Mouse (Mus musculus): ENCODE measurements around the gene Mcm10. TPM values are rescaled to one million over a fixed set of nuclear protein-coding genes. Genes with fewer than 3 reads are reported as not detected.
A peak's percentile ranks its signal among the peaks of the same experiment; 100 is the strongest.

Mcm10 gene
- polyA plus RNA-seq, 1 experiment from 2014 or later: 37.8 TPM

GRCm38 (mm10) chr2:5028047-5028446 is 15.5 kb upstream of the Mcm10 start:
- no peaks in the 10 kb centered on the region for H3K9me3 ChIP-seq
- no peak overlapping the region for H3K27ac ChIP-seq
- H3K4me3 ChIP-seq: no peak overlapping the region
- H3K27me3 ChIP-seq: no peaks in the 10 kb centered on the region
- H3K9ac ChIP-seq: no peak overlapping the region
- no peak for ATAC-seq (ENCODE audit: borderline replicate concordance, extremely low read depth, low FRiP score, low TSS enrichment)
- no peak overlapping the region for H3K4me2 ChIP-seq
- 79% methylated on average over 7 of the region's 7 CpGs for WGBS
- H3K36me3 ChIP-seq: no peaks in the 10 kb centered on the region
- H3K4me1 ChIP-seq: no peaks in the 10 kb centered on the region

- H3K4me3 ChIP-seq: no peak overlapping the region
- H3K27ac ChIP-seq: no peak overlapping the region
- ATAC-seq (ENCODE audit: borderline replicate concordance, extremely low read depth, low FRiP score, low TSS enrichment): no peak
- no peak overlapping the region for H3K9ac ChIP-seq
- no peaks in the 10 kb centered on the region for H3K4me1 ChIP-seq
- H3K36me3 ChIP-seq: no peaks in the 10 kb centered on the region
- no peaks in the 10 kb centered on the region for H3K9me3 ChIP-seq
- WGBS: 71% methylated on average over 6 of the region's 6 CpGs
- no peak overlapping the region for H3K4me2 ChIP-seq
- no peaks in the 10 kb centered on the region for H3K27me3 ChIP-seq
Observed at GRCm38 (mm10) chr2:5027057-5027456, 14.5 kb upstream of the Mcm10 start.

GRCm38 (mm10) chr2:5025162-5025733 is 12.7 kb upstream of the Mcm10 start:
- Histone ChIP-seq H3K9ac (no peak overlapping the region), H3K4me3 (no peak overlapping the region), H3K36me3 (no peaks in the 10 kb centered on the region), H3K9me3 (no peaks in the 10 kb centered on the region), H3K27me3 (no peaks in the 10 kb centered on the region), H3K4me1 (no peaks in the 10 kb centered on the region), H3K4me2 (no peak overlapping the region), H3K27ac (no peak overlapping the region)
- no peak for ATAC-seq (ENCODE audit: borderline replicate concordance, extremely low read depth, low FRiP score, low TSS enrichment)
- 57% methylated on average over 4 of the region's 4 CpGs for WGBS

- ATAC-seq (ENCODE audit: borderline replicate concordance, extremely low read depth, low FRiP score, low TSS enrichment): peak; percentile 57
- WGBS: 60% methylated on average over 14 of the region's 14 CpGs
Observed at GRCm38 (mm10) chr2:5023699-5024399, 11.3 kb upstream of the Mcm10 start.

GRCm38 (mm10) chr2:5023275-5023674 is 10.7 kb upstream of the Mcm10 start:
- Histone ChIP-seq H3K27me3 (no peaks in the 10 kb centered on the region), H3K9me3 (no peaks in the 10 kb centered on the region), H3K27ac (no peak overlapping the region), H3K9ac (no peak overlapping the region), H3K36me3 (no peaks in the 10 kb centered on the region), H3K4me2 (no peak overlapping the region), H3K4me1 (no peaks in the 10 kb centered on the region), H3K4me3 (no peak overlapping the region)
- 55% methylated on average over 2 of the region's 2 CpGs for WGBS
- ATAC-seq (ENCODE audit: borderline replicate concordance, extremely low read depth, low FRiP score, low TSS enrichment): no peak

More at GRCm38 (mm10) chr2:5023699-5024399, 11.3 kb upstream of the Mcm10 start:
- no peaks in the 10 kb centered on the region for H3K9me3 ChIP-seq
- H3K36me3 ChIP-seq: no peaks in the 10 kb centered on the region
- peak overlapping the region; percentile 29; the same call in 1 of the 2 replicates for H3K27ac ChIP-seq
- H3K4me1 ChIP-seq: no peaks in the 10 kb centered on the region
- H3K9ac ChIP-seq: no peak overlapping the region
- H3K4me3 ChIP-seq: no peak overlapping the region
- peak overlapping the region; percentile 20; the same call in 1 of the 2 replicates for H3K4me2 ChIP-seq
- no peaks in the 10 kb centered on the region for H3K27me3 ChIP-seq

GRCm38 (mm10) chr2:5019708-5020107 is 7.1 kb upstream of the Mcm10 start:
- Histone ChIP-seq H3K4me1 (no peaks in the 10 kb centered on the region), H3K36me3 (no peaks in the 10 kb centered on the region), H3K4me2 (no peak overlapping the region), H3K9me3 (no peaks in the 10 kb centered on the region), H3K27ac (no peak overlapping the region), H3K9ac (no peak overlapping the region), H3K4me3 (no peak overlapping the region), H3K27me3 (no peaks in the 10 kb centered on the region)
- no peak for ATAC-seq (ENCODE audit: borderline replicate concordance, extremely low read depth, low FRiP score, low TSS enrichment)
- WGBS: 46% methylated on average over 1 of the region's 1 CpGs

GRCm38 (mm10) chr2:5016922-5017321 is 4.3 kb upstream of the Mcm10 start:
- Histone ChIP-seq H3K4me1 (peaks cover 5% of the 10 kb centered on the region), H3K27ac (no peak overlapping the region), H3K9me3 (no peaks in the 10 kb centered on the region), H3K36me3 (no peaks in the 10 kb centered on the region), H3K4me3 (no peak overlapping the region), H3K9ac (no peak overlapping the region), H3K27me3 (no peaks in the 10 kb centered on the region), H3K4me2 (no peak overlapping the region)
- ATAC-seq (ENCODE audit: borderline replicate concordance, extremely low read depth, low FRiP score, low TSS enrichment): no peak
- 84% methylated on average over 7 of the region's 7 CpGs for WGBS

GRCm38 (mm10) chr2:5015527-5015926 is 2.9 kb upstream of the Mcm10 start:
- ATAC-seq (ENCODE audit: borderline replicate concordance, extremely low read depth, low FRiP score, low TSS enrichment): no peak
- no peaks in the 10 kb centered on the region for H3K9me3 ChIP-seq
- H3K4me1 ChIP-seq: peaks cover 12% of the 10 kb centered on the region
- H3K27me3 ChIP-seq: no peaks in the 10 kb centered on the region
- H3K4me3 ChIP-seq: no peak overlapping the region
- 76% methylated on average over 6 of the region's 6 CpGs for WGBS
- no peaks in the 10 kb centered on the region for H3K36me3 ChIP-seq
- no peak overlapping the region for H3K9ac ChIP-seq
- no peak overlapping the region for H3K4me2 ChIP-seq
- no peak overlapping the region for H3K27ac ChIP-seq

- Histone ChIP-seq H3K36me3 (0 out of 2 replicates have a peak, but pooled peaks cover 4% of the 10 kb centered on the region), H3K4me2 (no peak overlapping the region)
- 68% methylated on average over 7 of the region's 7 CpGs for WGBS
Observed at GRCm38 (mm10) chr2:5014616-5015015, 2.0 kb upstream of the Mcm10 start.

GRCm38 (mm10) chr2:5011898-5012490 is 597 bp downstream of the Mcm10 start:
- Histone ChIP-seq H3K36me3 (peaks cover 22% of the 10 kb centered on the region), H3K27ac (peak overlapping the region; percentile 41; the same call in 1 of the 2 replicates), H3K4me2 (peak overlapping the region; percentile 65), H3K27me3 (no peaks in the 10 kb centered on the region), H3K4me1 (peaks cover 12% of the 10 kb centered on the region), H3K9ac (peak overlapping the region; percentile 62), H3K9me3 (no peaks in the 10 kb centered on the region), H3K4me3 (peak overlapping the region; percentile 89)
- WGBS: 7% methylated on average over 8 of the region's 8 CpGs
- no peak for ATAC-seq (ENCODE audit: borderline replicate concordance, extremely low read depth, low FRiP score, low TSS enrichment)

More at GRCm38 (mm10) chr2:5014616-5015015, 2.0 kb upstream of the Mcm10 start:
- no peaks in the 10 kb centered on the region for H3K9me3 ChIP-seq
- ATAC-seq (ENCODE audit: borderline replicate concordance, extremely low read depth, low FRiP score, low TSS enrichment): no peak
- H3K9ac ChIP-seq: no peak overlapping the region
- H3K27ac ChIP-seq: no peak overlapping the region
- H3K4me1 ChIP-seq: peaks cover 12% of the 10 kb centered on the region
- H3K4me3 ChIP-seq: no peak overlapping the region
- H3K27me3 ChIP-seq: no peaks in the 10 kb centered on the region

GRCm38 (mm10) chr2:5007107-5007506 is 5.5 kb downstream of the Mcm10 start:
- no peaks in the 10 kb centered on the region for H3K9me3 ChIP-seq
- H3K27ac ChIP-seq: no peak overlapping the region
- 91% methylated on average over 4 of the region's 4 CpGs for WGBS
- H3K9ac ChIP-seq: no peak overlapping the region
- peaks cover 55% of the 10 kb centered on the region for H3K36me3 ChIP-seq
- no peak overlapping the region for H3K4me3 ChIP-seq
- H3K4me1 ChIP-seq: peaks cover 9% of the 10 kb centered on the region
- no peaks in the 10 kb centered on the region for H3K27me3 ChIP-seq
- no peak for ATAC-seq (ENCODE audit: borderline replicate concordance, extremely low read depth, low FRiP score, low TSS enrichment)
- H3K4me2 ChIP-seq: no peak overlapping the region

- Histone ChIP-seq H3K9ac (no peak overlapping the region), H3K27ac (no peak overlapping the region), H3K27me3 (no peaks in the 10 kb centered on the region), H3K9me3 (no peaks in the 10 kb centered on the region), H3K4me1 (no peaks in the 10 kb centered on the region), H3K4me3 (no peak overlapping the region), H3K36me3 (peaks cover 78% of the 10 kb centered on the region), H3K4me2 (no peak overlapping the region)
- WGBS: 89% methylated on average over 6 of the region's 6 CpGs
- ATAC-seq (ENCODE audit: borderline replicate concordance, extremely low read depth, low FRiP score, low TSS enrichment): no peak
Observed at GRCm38 (mm10) chr2:5001266-5001665, 11.3 kb downstream of the Mcm10 start.

Measured in lung, embryonic 15.5 days (tissue).